Mouse (Mus musculus): ENCODE measurements around the gene Lamc2.

DNA sequence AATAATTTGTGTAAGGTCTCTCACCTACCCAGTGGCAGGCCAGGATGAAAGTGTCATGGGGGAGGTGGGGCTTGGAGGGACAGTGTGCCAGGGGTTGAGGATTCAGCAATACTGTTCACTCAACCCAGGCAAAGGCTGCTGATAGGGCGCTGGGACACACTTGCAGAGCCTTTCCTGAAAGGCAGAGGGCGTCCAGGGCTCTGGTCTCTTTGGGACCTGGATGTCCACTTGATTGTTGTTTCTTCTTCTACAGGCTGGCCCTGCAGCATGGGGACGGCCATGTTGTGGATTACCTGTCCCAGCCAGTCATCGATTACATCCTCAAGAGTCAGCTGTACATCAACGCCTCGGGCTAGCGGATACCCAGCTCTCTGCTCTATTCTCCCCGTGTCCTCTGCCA, 70.9 kb downstream of the Lamc2 start:
- TF ChIP-seq POLR2A (IDR thresholded peaks at IDR 0.05; ENCODE audit: extremely low read depth, insufficient read depth, low read length): no peak
- TF ChIP-seq CTCF (IDR thresholded peaks at IDR 0.05; ENCODE audit: low read depth, low read length): no peak
